Mouse (Mus musculus): ENCODE measurements at regions not wholly inside any gene's neighbourhood (a gene's known extent, or its start where the extent isn't known, plus 50 kb on each side); places are given as distances from the start of the nearest gene placed in this dataset.
A peak's percentile ranks its signal among the peaks of the same experiment; 100 is the strongest.
"Not testable (repeated sequence)": the region's sequence is repeated elsewhere in the genome, so short reads cannot be mapped to it uniquely, and the experiment has no call there.

GRCm38 (mm10) chr10:111637084-111637735 is 131.1 kb downstream of the Phlda1 start:
- DNase-seq (ENCODE audit: low spot score in 2 of 2), result no peak

DNA sequence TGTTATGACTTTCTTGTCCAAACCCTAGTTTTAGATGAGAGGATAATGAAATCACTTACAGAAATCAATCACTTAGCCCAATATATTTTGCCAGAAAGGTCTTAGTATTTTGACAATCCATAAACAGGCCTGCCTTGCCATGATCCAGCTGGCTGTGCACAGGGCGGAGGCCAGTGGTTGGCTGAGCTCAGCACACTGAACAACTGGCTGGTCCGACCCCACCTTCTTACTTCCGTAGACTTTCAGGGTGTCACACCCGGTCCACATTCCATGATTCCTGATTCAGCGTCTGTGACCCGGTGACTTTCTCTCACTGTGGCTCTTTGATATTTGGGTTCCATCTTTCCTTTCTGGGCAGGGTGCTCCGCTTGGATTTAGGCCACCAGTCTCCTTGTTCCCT is 133.8 kb downstream of the Phlda1 start:
- DNase-seq (ENCODE audit: low spot score in 2 of 2), result no peak

DNA sequence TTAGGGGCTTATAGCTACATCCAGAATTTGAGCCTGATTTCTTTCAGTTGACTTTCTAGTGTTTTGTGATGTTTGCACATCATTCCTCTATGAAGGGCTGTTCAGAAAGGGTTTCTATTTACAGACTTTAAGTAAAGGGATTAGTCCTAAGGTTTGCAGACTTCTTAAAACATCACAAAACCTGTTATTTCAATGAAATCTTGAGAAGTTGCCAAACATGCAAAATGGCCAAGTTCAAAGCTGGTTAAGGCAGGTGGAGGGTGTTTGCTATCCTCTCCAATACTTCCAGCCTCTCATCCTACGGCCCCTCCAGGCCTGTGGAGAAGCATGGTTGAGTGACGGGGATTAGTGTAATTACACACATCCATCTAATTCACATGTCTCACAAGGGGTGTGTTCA is 136.6 kb downstream of the Phlda1 start:
- DNase-seq (ENCODE audit: low spot score in 2 of 2), result no peak

GRCm38 (mm10) chr10:111653773-111654172 is 147.7 kb downstream of the Phlda1 start:
- DNase-seq (ENCODE audit: low spot score in 2 of 2), result not testable (repeated sequence)

DNA sequence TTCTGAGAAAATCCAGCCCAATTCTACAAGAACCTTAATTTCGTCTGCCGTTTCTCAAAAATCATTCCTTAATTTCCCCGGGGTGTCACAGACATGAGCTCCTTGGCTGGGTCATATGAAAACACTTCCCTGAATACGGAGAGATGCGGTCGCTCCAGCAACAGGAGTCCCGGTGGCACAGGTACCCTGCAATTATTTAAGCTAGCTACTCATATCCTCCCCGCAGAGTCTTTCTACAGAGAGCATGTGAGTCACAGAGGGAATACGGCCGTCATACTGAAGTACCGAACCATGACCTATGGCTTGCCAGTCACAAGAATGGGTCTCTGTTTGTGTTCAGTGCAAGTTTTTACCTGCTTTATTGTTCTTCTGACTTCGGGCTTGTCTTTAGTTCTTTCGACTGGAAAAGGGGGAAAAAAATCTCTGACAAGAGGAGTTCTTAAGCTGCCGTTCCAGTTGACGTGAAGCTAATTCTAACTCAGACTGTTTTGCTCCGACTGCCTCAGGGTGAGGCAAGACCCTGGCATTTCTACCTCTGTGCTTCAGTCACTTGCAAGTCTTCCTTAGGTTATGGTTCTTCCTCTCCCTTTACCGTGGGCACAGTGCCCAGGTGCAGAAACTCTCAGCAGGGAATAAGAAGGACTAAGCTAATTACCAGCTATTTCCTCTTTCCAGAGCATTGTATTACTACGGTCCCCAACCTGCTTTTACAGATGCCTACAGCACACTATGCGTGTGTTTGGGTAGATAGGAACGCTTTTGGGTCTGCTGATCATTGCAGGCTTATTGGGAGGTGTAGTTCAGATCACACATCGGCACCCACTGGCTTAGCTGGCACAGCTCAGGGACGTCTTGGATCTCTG is 148.5 kb downstream of the Phlda1 start:
- DNase-seq (ENCODE audit: low spot score in 2 of 2), result no peak

GRCm38 (mm10) chr10:111658828-111659227 is 152.7 kb downstream of the Phlda1 start:
- DNase-seq (ENCODE audit: low spot score in 2 of 2), result no peak

- no peak for DNase-seq (ENCODE audit: low spot score in 2 of 2)
These were observed 156.6 kb downstream of the Phlda1 start for GRCm38 (mm10) chr10:111662665-111663064.

DNA sequence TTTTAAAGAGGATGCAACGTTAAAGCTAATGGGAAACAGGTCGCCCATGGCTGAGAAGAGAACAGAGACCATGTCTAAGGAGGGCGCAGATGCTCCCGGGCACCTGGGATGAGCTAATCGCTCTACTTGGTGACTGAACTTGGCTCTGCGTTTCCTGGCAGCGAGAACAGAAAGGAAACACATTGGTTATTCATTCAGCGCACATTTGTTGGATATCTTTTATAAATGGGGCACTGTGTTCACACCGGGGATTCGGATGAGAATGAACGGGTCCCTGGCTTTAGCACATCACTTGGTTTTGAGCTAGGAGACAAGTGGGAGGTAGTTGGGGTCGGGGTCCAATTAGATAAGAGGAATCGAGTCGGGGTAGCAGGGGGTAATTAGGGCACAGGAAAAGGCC is 159.7 kb downstream of the Phlda1 start:
- DNase-seq (ENCODE audit: low spot score in 2 of 2), result peak; percentile 61 to 72

- no peak for DNase-seq (ENCODE audit: low spot score in 2 of 2)
These were observed 160.9 kb downstream of the Phlda1 start for GRCm38 (mm10) chr10:111666963-111667362.

GRCm38 (mm10) chr10:111668639-111669038 is 162.6 kb downstream of the Phlda1 start:
- no peak for DNase-seq (ENCODE audit: low spot score in 2 of 2)

GRCm38 (mm10) chr10:111669658-111670057 is 163.6 kb downstream of the Phlda1 start:
- DNase-seq (ENCODE audit: low spot score in 2 of 2), result no peak

DNA sequence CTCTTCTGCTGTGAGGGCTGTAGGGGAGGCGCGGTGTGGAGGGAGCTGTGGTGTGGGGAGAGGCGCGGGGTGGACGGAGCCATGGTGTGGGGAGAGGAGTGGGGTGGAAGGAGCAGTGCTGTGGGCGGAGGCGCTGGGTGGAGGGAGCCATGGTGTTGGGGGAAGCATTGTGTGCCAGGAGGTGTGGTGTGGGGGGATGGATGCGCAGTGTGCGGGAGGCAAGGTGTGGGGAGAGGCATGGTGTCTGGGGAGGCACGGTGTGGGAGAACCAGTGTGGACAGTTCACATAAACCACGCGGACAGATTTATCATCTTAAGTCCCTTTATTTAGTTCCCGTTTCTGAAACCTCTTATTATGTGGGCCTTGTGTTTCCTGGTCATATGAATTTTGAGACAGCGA is 164.6 kb downstream of the Phlda1 start:
- no peak for DNase-seq (ENCODE audit: low spot score in 2 of 2)

GRCm38 (mm10) chr10:111672454-111673316 is 166.6 kb downstream of the Phlda1 start:
- no peak for DNase-seq (ENCODE audit: low spot score in 2 of 2)

- no peak for DNase-seq (ENCODE audit: low spot score in 2 of 2)
These were observed 167.2 kb downstream of the Phlda1 start for GRCm38 (mm10) chr10:111673317-111673610.

DNA sequence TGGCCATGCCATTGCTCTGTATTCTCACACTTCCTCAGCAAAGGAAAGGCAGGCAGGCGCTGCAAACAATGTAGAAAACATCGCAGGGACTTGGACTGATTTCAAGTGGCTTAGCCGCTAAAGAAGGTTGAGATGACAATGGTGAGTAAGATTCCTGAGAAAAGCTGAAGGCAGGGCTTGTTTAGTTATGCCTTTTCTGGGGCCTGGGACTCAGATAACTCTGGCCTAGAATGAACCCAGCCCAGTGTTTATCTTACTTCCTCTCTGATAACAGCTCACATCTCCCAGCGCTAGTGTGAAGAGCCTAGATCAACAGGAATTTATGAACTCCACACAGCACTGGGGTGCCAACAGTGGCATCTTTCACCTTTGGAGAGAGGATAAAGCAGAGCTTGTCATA is 170.2 kb downstream of the Phlda1 start:
- DNase-seq (ENCODE audit: low spot score in 2 of 2), result no peak

DNA sequence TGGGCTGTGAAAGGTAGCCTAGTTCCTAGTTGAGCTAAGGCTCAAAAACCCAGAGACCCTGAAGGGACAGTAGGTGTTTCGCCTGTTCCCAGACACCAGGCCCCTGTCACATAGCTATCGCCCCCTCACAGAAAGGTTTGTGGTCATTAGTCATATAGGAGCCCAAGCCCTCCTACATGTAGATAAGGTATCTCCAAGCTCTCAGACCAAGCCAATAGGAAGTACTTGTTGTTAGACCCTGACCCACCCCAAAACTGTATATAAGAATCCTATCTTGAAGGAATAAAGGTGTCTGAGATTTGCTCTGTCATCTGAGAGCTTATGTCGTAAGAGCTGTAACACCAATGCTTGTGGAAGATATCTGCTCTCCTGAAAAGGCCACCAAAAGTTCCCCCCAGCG is 174.8 kb downstream of the Phlda1 start:
- DNase-seq (ENCODE audit: low spot score in 2 of 2), result no peak

DNA sequence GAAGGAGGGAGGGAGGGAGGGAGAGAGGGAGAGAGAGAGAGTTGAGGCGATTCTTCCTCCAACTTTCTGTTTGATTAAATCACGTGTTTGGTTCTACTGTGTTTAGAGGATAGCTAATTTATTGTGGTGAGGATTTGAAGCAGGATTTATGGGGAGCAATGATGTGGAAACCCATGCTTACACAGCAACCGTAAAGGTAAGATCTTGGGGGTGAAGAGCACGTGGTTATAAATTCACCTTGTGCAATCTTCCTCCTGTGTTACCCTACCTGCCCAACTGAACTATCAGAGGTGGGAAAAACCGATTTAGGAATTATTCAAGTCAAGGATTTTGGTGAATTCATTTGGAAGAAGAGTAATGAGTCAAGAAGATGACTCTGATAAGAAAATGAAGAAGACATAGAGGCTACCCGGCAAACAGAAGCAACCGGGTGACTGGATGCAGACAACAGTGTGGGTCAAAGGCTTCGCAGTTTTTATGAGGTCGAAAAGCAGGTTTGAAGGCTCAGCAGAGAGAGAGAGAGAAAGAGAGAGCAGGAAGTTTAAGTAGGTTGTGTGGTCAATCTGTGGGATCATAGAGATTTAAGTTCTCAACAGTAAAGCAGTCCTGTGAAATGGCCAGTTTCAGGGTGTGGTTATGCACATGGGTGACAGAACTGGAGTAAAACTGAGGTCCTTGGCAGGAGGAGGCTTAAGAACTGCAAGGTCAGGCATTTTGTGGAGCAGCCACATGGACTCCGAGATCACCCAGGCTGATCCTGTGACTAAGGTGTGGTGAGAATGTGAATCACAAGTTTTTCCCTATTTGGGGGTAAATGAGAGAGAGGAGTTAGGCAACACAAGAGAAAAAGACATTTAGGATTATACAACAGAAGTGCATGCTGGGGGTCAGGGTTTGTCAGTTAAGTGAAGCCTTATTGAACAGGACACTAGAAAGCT is 178.6 kb downstream of the Phlda1 start:
- DNase-seq (ENCODE audit: low spot score in 2 of 2), result no peak

DNA sequence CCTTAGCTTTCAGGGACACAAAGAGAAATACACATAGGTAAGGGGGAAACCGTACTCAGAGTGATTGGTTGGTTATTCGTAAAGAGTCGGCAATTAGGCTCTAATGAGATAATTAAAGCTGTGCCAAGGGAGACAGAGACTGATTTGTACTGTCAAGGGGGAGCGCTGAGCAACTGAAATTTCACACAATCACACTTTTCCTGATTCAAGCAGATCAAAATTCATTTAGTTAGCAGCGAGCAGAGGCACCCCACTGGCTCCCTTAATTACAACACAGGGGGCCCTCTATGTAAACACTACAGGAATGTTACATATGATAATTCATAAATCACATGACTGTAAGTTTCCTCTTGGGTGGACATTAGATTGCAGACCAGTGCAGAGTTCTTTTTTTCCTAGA is 180.5 kb downstream of the Phlda1 start:
- no peak for DNase-seq (ENCODE audit: low spot score in 2 of 2)

- no peak for DNase-seq (ENCODE audit: low spot score in 2 of 2)
These were observed 183.5 kb downstream of the Phlda1 start for GRCm38 (mm10) chr10:111689587-111689986.

GRCm38 (mm10) chr10:111693762-111694161 is 187.7 kb downstream of the Phlda1 start:
- no peak for DNase-seq (ENCODE audit: low spot score in 2 of 2)
